8 mouse cellular contexts compared by ENCODE assay signal in the genomic region with DNA sequence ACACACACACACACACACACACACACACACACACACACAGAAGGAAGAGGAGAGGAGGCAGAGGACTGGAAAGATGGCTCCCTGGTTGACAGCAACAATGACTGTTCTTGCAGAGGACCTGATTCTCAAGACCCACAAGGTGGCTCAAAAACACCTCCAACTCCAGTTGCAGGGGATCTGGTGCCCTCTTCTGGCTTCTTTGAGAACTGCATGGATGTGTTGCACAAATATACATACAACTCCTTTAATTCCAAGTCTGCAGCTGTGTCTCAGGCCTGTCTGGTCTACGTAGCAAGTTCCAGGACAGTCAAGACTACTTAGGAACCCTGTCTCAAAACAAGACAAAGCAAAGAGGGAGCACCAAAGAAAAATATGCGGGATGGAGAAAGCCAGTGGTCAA. TPM values are rescaled to one million over a fixed set of nuclear protein-coding genes. Genes with fewer than 3 reads are reported as not detected.
A peak's percentile ranks its signal among the peaks of the same experiment; 100 is the strongest.
DNase-seq lines count a peak whose midpoint lies in the region; ATAC-seq and TF ChIP-seq lines count a peak whose summit lies in the region.
"Had no signal": no experiment of that assay in that cellular context is flagged by ENCODE, and none has a peak within 500 bp of the region (broad histone marks: within the 10 kb centered on the region; RNA-seq: fewer than 3 reads in every experiment).

No protein-coding gene starts in this region.

- no peak overlapping the region for H3K4me2 ChIP-seq in kidney, postnatal 0 days (ENCODE audit: low read length)
- no peak overlapping the region for H3K4me2 ChIP-seq in kidney, embryonic 14.5 days (replicated peaks; ENCODE audit: low read depth, low read length)
- H3K4me2 ChIP-seq in lung, postnatal 0 days (replicated peaks; ENCODE audit: low read depth, low read length) = no peak overlapping the region
- H3K4me2 ChIP-seq: midbrain, embryonic 12.5 days had no signal

- no peak overlapping the region for H3K4me3 ChIP-seq in kidney, postnatal 0 days (replicated peaks; ENCODE audit: low read depth, low read length)
- no peak overlapping the region for H3K4me3 ChIP-seq in kidney, embryonic 14.5 days (ENCODE audit: low read length)
- H3K4me3 ChIP-seq in cerebellum, adult 2 months (replicated peaks; ENCODE audit: insufficient read depth, low read depth, low read length) = no peak overlapping the region
- H3K4me3 ChIP-seq in lung, postnatal 0 days (ENCODE audit: low read depth, low read length) = no peak overlapping the region
- H3K4me3 ChIP-seq: midbrain, embryonic 12.5 days had no signal

- no peaks in the 10 kb centered on the region for H3K9me3 ChIP-seq in kidney, postnatal 0 days (replicated peaks; ENCODE audit: low read length)
- H3K9me3 ChIP-seq in kidney, embryonic 14.5 days (ENCODE audit: control insufficient read depth, low read length) = no peaks in the 10 kb centered on the region
- no peaks in the 10 kb centered on the region for H3K9me3 ChIP-seq in lung, postnatal 0 days (ENCODE audit: low read length)
- H3K9me3 ChIP-seq: midbrain, embryonic 12.5 days had no signal

- H3K27ac ChIP-seq in kidney, postnatal 0 days = no peak overlapping the region
- no peak overlapping the region for H3K27ac ChIP-seq in kidney, embryonic 14.5 days (ENCODE audit: low read depth, low read length)
- no peak overlapping the region for H3K27ac ChIP-seq in cerebellum, adult 2 months (ENCODE audit: insufficient read depth, low read length)
- no peak overlapping the region for H3K27ac ChIP-seq in lung, postnatal 0 days (ENCODE audit: low read length)
- H3K27ac ChIP-seq: midbrain, embryonic 12.5 days had no signal

- TF ChIP-seq POLR2A in cerebellum, adult 2 months (IDR thresholded peaks at IDR 0.05; ENCODE audit: borderline replicate concordance, insufficient read depth, low read length) = no peak

- DNase-seq in kidney, postnatal 0 days (ENCODE audit: low spot score) = peak; percentile 62
- peak; percentile 64 for DNase-seq in Muller cell, postnatal 12 days (ENCODE audit: inconsistent ontology term)
- DNase-seq in cerebellum, adult 2 months = peak; percentile 69 to 82
- peak; percentile 61 to 85 for DNase-seq in frontal cortex, postnatal 36 days (ENCODE audit: low spot score in 2 of 2)
- DNase-seq in lung, postnatal 0 days (ENCODE audit: low spot score) = peak; percentile 71
- DNase-seq in right cerebral cortex, postnatal 14 days = peak; percentile 81

- H3K36me3 ChIP-seq in kidney, postnatal 0 days (ENCODE audit: insufficient read depth, low read length) = peaks cover 4% of the 10 kb centered on the region; the same call in 1 of the 2 replicates
- H3K36me3 ChIP-seq in kidney, embryonic 14.5 days (ENCODE audit: control insufficient read depth, insufficient read depth, low read length) = peaks cover 18% of the 10 kb centered on the region
- no peaks in the 10 kb centered on the region for H3K36me3 ChIP-seq in lung, postnatal 0 days (ENCODE audit: insufficient read depth, low read length)

- no peaks in the 10 kb centered on the region for H3K4me1 ChIP-seq in kidney, postnatal 0 days (replicated peaks; ENCODE audit: insufficient read depth, low read length)
- no peaks in the 10 kb centered on the region for H3K4me1 ChIP-seq in kidney, embryonic 14.5 days (ENCODE audit: control insufficient read depth, insufficient read depth, low read length)
- no peaks in the 10 kb centered on the region for H3K4me1 ChIP-seq in cerebellum, adult 2 months (ENCODE audit: control insufficient read depth, insufficient read depth, low read length)
- H3K4me1 ChIP-seq in lung, postnatal 0 days (ENCODE audit: insufficient read depth, low read depth, low read length) = no peaks in the 10 kb centered on the region
- H3K4me1 ChIP-seq: midbrain, embryonic 12.5 days had no signal

- ATAC-seq in kidney, postnatal 0 days (replicated peaks; ENCODE audit: low FRiP score, low read depth) = no peak
- no peak for ATAC-seq in kidney, embryonic 14.5 days (ENCODE audit: low FRiP score, low TSS enrichment)
- ATAC-seq in lung, postnatal 0 days = no peak

- H3K27me3 ChIP-seq in kidney, postnatal 0 days (ENCODE audit: insufficient read depth, low read length) = no peaks in the 10 kb centered on the region; the same call in none of the 2 replicates
- peaks cover 14% of the 10 kb centered on the region for H3K27me3 ChIP-seq in kidney, embryonic 14.5 days (ENCODE audit: control insufficient read depth, insufficient read depth, low read length)
- no peaks in the 10 kb centered on the region for H3K27me3 ChIP-seq in cerebellum, adult 2 months (ENCODE audit: control insufficient read depth, insufficient read depth, low read length)
- H3K27me3 ChIP-seq in lung, postnatal 0 days (replicated peaks; ENCODE audit: insufficient read depth, low read length) = no peaks in the 10 kb centered on the region

- no peak overlapping the region for H3K9ac ChIP-seq in kidney, postnatal 0 days (ENCODE audit: low read depth, low read length)
- no peak overlapping the region for H3K9ac ChIP-seq in kidney, embryonic 14.5 days (ENCODE audit: low read depth, low read length)
- H3K9ac ChIP-seq in lung, postnatal 0 days (replicated peaks; ENCODE audit: low read depth) = no peak overlapping the region
- H3K9ac ChIP-seq: midbrain, embryonic 12.5 days had no signal

- WGBS in kidney, postnatal 0 days = 53% methylated on average over 2 of the region's 2 CpGs
- 51% methylated on average over 2 of the region's 2 CpGs for WGBS in kidney, embryonic 14.5 days
- 33% methylated on average over 2 of the region's 2 CpGs for WGBS in cerebellum, adult 2 months
- WGBS in lung, postnatal 0 days = 44% methylated on average over 2 of the region's 2 CpGs

- peak; percentile 90 for TF ChIP-seq CTCF in kidney, postnatal 0 days (IDR thresholded peaks at IDR 0.05; ENCODE audit: low read depth)
- peak; percentile 82 for TF ChIP-seq CTCF in cerebellum, adult 2 months (IDR thresholded peaks at IDR 0.05; ENCODE audit: borderline replicate concordance, insufficient read depth, low read depth, low read length)
- TF ChIP-seq CTCF in lung, postnatal 0 days (IDR thresholded peaks at IDR 0.05) = peak; percentile 85

- TF ChIP-seq EP300 in lung, postnatal 0 days (IDR thresholded peaks at IDR 0.05) = no peak

RNA-seq across cellular contexts. Expression of gene Rtbdn, which starts 10.0 kb away (rescaled TPM):
- polyA plus RNA-seq in kidney, postnatal 0 days (2015; fragmentation: Nextera tagmentation; extraction: Ambion mirVana) = 0.09 TPM in 1 of 2 replicates, not detected in the other
- 0.16 TPM in 1 of 2 replicates, not detected in the other for polyA plus RNA-seq in kidney, embryonic 14.5 days (2014; fragmentation: Nextera tagmentation; extraction: Ambion mirVana)
- 6.8 and 7.9 TPM in 2 replicates for polyA plus RNA-seq in cerebellum, adult 2 months (2012; rRNA removed)
- not detected in 2 replicates for polyA plus RNA-seq in lung, postnatal 0 days (2015; fragmentation: Nextera tagmentation; extraction: Ambion mirVana)

RNA-seq across cellular contexts. Expression of gene Gm49661, which starts 12.5 kb away (rescaled TPM):
- not detected in 2 replicates for polyA plus RNA-seq in kidney, postnatal 0 days (2015; fragmentation: Nextera tagmentation; extraction: Ambion mirVana)
- polyA plus RNA-seq in kidney, embryonic 14.5 days (2014; fragmentation: Nextera tagmentation; extraction: Ambion mirVana) = not detected in 2 replicates
- polyA plus RNA-seq in cerebellum, adult 2 months (2012; rRNA removed) = not detected in 2 replicates
- polyA plus RNA-seq in lung, postnatal 0 days (2015; fragmentation: Nextera tagmentation; extraction: Ambion mirVana) = 1.1 TPM in 1 of 2 replicates, not detected in the other
- polyA plus RNA-seq: midbrain, embryonic 12.5 days had no signal

RNA-seq across cellular contexts. Expression of gene Prdx2, which starts 12.6 kb away (rescaled TPM):
- 729 and 747 TPM in 2 replicates for polyA plus RNA-seq in kidney, postnatal 0 days (2015; fragmentation: Nextera tagmentation; extraction: Ambion mirVana)
- polyA plus RNA-seq in kidney, embryonic 14.5 days (2014; fragmentation: Nextera tagmentation; extraction: Ambion mirVana) = 965 and 1,048 TPM in 2 replicates
- 345 and 351 TPM in 2 replicates for polyA plus RNA-seq in cerebellum, adult 2 months (2012; rRNA removed)
- polyA plus RNA-seq in lung, postnatal 0 days (2015; fragmentation: Nextera tagmentation; extraction: Ambion mirVana) = 337 and 356 TPM in 2 replicates

RNA-seq across cellular contexts. Expression of gene Rnaseh2a, which starts 12.8 kb away (rescaled TPM):
- 101 and 103 TPM in 2 replicates for polyA plus RNA-seq in kidney, postnatal 0 days (2015; fragmentation: Nextera tagmentation; extraction: Ambion mirVana)
- 143 and 154 TPM in 2 replicates for polyA plus RNA-seq in kidney, embryonic 14.5 days (2014; fragmentation: Nextera tagmentation; extraction: Ambion mirVana)
- 58.7 and 61.5 TPM in 2 replicates for polyA plus RNA-seq in cerebellum, adult 2 months (2012; rRNA removed)
- 46.4 and 55.7 TPM in 2 replicates for polyA plus RNA-seq in lung, postnatal 0 days (2015; fragmentation: Nextera tagmentation; extraction: Ambion mirVana)

RNA-seq across cellular contexts. Expression of gene Mast1, which starts 19.6 kb away (rescaled TPM):
- polyA plus RNA-seq in kidney, postnatal 0 days (2015; fragmentation: Nextera tagmentation; extraction: Ambion mirVana) = 0.04 and 0.08 TPM in 2 replicates
- polyA plus RNA-seq in kidney, embryonic 14.5 days (2014; fragmentation: Nextera tagmentation; extraction: Ambion mirVana) = 0.21 and 0.35 TPM in 2 replicates
- polyA plus RNA-seq in cerebellum, adult 2 months (2012; rRNA removed) = 115 and 129 TPM in 2 replicates
- polyA plus RNA-seq in lung, postnatal 0 days (2015; fragmentation: Nextera tagmentation; extraction: Ambion mirVana) = 0.32 and 0.33 TPM in 2 replicates
